Mouse (Mus musculus): ENCODE data around the gene Bok.

GRCm38 (mm10) chr1:93686961-93687320 is 1.5 kb downstream of the Bok start:
- TF ChIP-seq CTCF (IDR thresholded peaks at IDR 0.05; ENCODE audit: borderline replicate concordance, insufficient read depth, low read length), result no peak
- TF ChIP-seq POLR2A (IDR thresholded peaks at IDR 0.05; ENCODE audit: low read depth, low read length), result no peak
